Mouse (Mus musculus) heart, postnatal 0 days (tissue): ENCODE results near the gene Yrdc. TPM values are rescaled to one million over a fixed set of nuclear protein-coding genes. Genes with fewer than 3 reads are reported as not detected.

ENCODE experiments used
- ATAC-seq: fragments of 200-750 bp; cut with Nextera tagmentation; 2 replicates; pipeline ENCODE4 v1.8.0; 2017; ENCODE audit warnings: low read depth, moderate number of reproducible peaks, moderate library complexity; ENCODE audit not compliant: insufficient read depth
- DNase-seq: peaks from one replicate; pipeline ENCODE4 v3.0.0-alpha.2; 2016; ENCODE audit warnings: low spot score
- H3K27ac ChIP-seq: fragments of 300-500 bp; sonication (generic); 2 replicates; pipeline ENCODE4 v1.5.1; 2014; ENCODE audit warnings: low read depth, mild to moderate bottlenecking
- H3K27me3 ChIP-seq: fragments of 300-500 bp; sonication (generic); 2 replicates; pipeline ENCODE4 v1.6.1; 2014; ENCODE audit warnings: low read length, mixed read lengths; ENCODE audit not compliant: control insufficient read depth, insufficient read depth
- H3K36me3 ChIP-seq: fragments of 300-500 bp; sonication (generic); replicated peaks from 2 replicates; pipeline ENCODE4 v1.6.1; 2014; ENCODE audit warnings: low read length, mixed read lengths; ENCODE audit not compliant: control insufficient read depth, insufficient read depth
- H3K4me1 ChIP-seq: fragments of 300-500 bp; sonication (generic); 2 replicates; pipeline ENCODE4 v1.6.1; 2014; ENCODE audit warnings: antibody characterized with exemption; ENCODE audit not compliant: control insufficient read depth, insufficient read depth
- H3K4me2 ChIP-seq: fragments of 300-500 bp; sonication (generic); 2 replicates; pipeline ENCODE4 v1.6.1; 2014; ENCODE audit warnings: low read depth, mild to moderate bottlenecking, low read length, moderate library complexity
- H3K4me3 ChIP-seq: fragments of 300-500 bp; sonication (generic); 2 replicates; pipeline ENCODE4 v1.5.1; 2014; ENCODE audit warnings: low read depth, low read length
- H3K9ac ChIP-seq: fragments of 300-500 bp; sonication (generic); replicated peaks from 2 replicates; pipeline ENCODE4 v1.6.1; 2014; ENCODE audit warnings: low read depth, low read length, mixed read lengths
- H3K9me3 ChIP-seq: fragments of 300-500 bp; sonication (generic); replicated peaks from 2 replicates; pipeline ENCODE4 v1.6.1; 2016; ENCODE audit warnings: low read length; ENCODE audit not compliant: control insufficient read depth
- CTCF ChIP-seq: IDR thresholded peaks from 2 replicates; pipeline ENCODE4 v1.5.1; 2016; ENCODE audit warnings: antibody characterized with exemption, control low read depth, low read depth
- EP300 ChIP-seq: IDR thresholded peaks from 2 replicates; pipeline ENCODE4 v1.6.1; 2016; ENCODE audit warnings: antibody characterized with exemption, low read depth
- WGBS: fragments of 180-500 bp; shearing (Covaris S2); extraction: QIAGEN DNeasy Blood & Tissue Kit; methylation state at CpG from one replicate; pipeline ENCODE4 v1.1.7; 2014; 5-methylcytosine and 5-hydroxymethylcytosine counted together
- polyA plus RNA-seq: library from polyadenylated mRNA; unstranded; fragments of >200 nt; fragmentation: Nextera tagmentation; extraction: Ambion mirVana; gene quantifications from 2 replicates; pipeline ENCODE4 v1.2.1, GENCODE M21; 2015
- total RNA-seq: library from RNA; depleted of rRNA; stranded (reverse); fragments of >200 nt; gene quantifications from 2 replicates; pipeline ENCODE4 v1.2.3, GENCODE M21; 2014; ENCODE audit warnings: low replicate concordance

The Yrdc gene
- total and polyA plus RNA-seq, 2 experiments from 2014 or later: 16.9 to 31.8 TPM

GRCm38 (mm10) chr4:124872719-124873118, 22.2 kb downstream of the Yrdc start:
- no peak overlapping the region for H3K27ac ChIP-seq
- no peaks in the 10 kb centered on the region for H3K9me3 ChIP-seq
- TF ChIP-seq CTCF (no peak), EP300 (no peak)
- no peaks in the 10 kb centered on the region for H3K36me3 ChIP-seq
- no peak overlapping the region for H3K4me2 ChIP-seq
- ATAC-seq (no peak), DNase-seq (no peak)
- no peaks in the 10 kb centered on the region for H3K4me1 ChIP-seq
- no peak overlapping the region for H3K9ac ChIP-seq
- H3K27me3 ChIP-seq: no peaks in the 10 kb centered on the region
- H3K4me3 ChIP-seq: no peak overlapping the region
- WGBS: 88% methylated on average over 1 of the region's 1 CpGs

- peak within 1 kb of the TSS; percentile 30; the same call in 1 of the 2 replicates for H3K4me2 ChIP-seq
- no peak for ATAC-seq
Observed at GRCm38 (mm10) chr4:124880599-124880998, 30.1 kb downstream of the Yrdc start, which contains the start of gene Epha10. Gene Epha10, plus strand, starts transcription at chr4:124880899.

DNA sequence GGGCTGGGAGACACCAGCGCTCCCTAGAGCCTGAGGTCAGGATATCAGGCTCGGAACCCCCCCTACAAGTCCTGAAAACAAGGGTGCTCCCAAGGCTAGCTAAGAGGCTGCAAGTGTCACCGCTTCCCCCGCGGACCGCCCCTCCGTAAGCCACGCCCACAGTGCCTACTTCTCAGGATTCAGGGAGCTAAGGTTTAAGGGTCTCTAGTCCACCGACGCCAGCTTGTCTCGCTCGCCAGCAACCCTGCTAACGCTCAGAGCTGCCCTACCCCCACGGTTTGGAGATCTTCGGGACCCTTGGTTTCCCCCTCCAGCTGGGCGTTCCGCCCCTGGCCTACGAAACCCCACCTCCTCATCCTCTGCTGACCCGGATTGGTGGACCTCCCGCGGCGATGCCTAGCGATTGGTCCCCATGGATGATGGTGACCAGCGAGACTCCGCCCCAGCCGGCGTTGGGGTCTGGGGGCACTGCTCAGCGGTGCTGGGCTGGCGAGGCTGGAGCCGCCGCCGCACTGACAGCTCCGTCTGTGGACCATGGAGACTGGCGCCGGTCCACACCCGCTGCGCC, 30.9 kb downstream of the Yrdc start:
- Histone ChIP-seq H3K4me1 (no peaks in the 10 kb centered on the region), H3K9me3 (no peaks in the 10 kb centered on the region), H3K27ac (no peak overlapping the region), H3K9ac (no peak overlapping the region), H3K27me3 (peaks cover 63% of the 10 kb centered on the region), H3K4me3 (peak overlapping the region; percentile 19; the same call in 1 of the 2 replicates), H3K36me3 (no peaks in the 10 kb centered on the region), H3K4me2 (peak overlapping the region; percentile 30; the same call in 1 of the 2 replicates)
- under 1% methylated on average over 37 of the region's 37 CpGs for WGBS
- no peak for DNase-seq
- no peak for TF ChIP-seq EP300
- no peak for ATAC-seq

More at GRCm38 (mm10) chr4:124880599-124880998, 30.1 kb downstream of the Yrdc start, which contains the start of gene Epha10:
- Histone ChIP-seq H3K9ac (no peak within 1 kb of the TSS), H3K4me3 (peak within 1 kb of the TSS; percentile 19; the same call in 1 of the 2 replicates), H3K27ac (no peak within 1 kb of the TSS), H3K4me1 (no peaks in the 10 kb centered on the region), H3K36me3 (no peaks in the 10 kb centered on the region), H3K27me3 (peaks cover 58% of the 10 kb centered on the region), H3K9me3 (no peaks in the 10 kb centered on the region)
- no peak for DNase-seq
- WGBS: 7% methylated on average over 11 of the region's 11 CpGs
- TF ChIP-seq CTCF: no peak
- no peak for TF ChIP-seq EP300

GRCm38 (mm10) chr4:124882151-124882729, 31.8 kb downstream of the Yrdc start:
- H3K4me1 ChIP-seq: no peaks in the 10 kb centered on the region
- no peak overlapping the region for H3K27ac ChIP-seq
- ATAC-seq (no peak), DNase-seq (no peak)
- TF ChIP-seq CTCF: no peak
- TF ChIP-seq EP300: no peak
- WGBS: under 1% methylated on average over 37 of the region's 37 CpGs
- H3K4me2 ChIP-seq: no peak overlapping the region
- H3K9me3 ChIP-seq: no peaks in the 10 kb centered on the region
- H3K9ac ChIP-seq: no peak overlapping the region
- no peak overlapping the region for H3K4me3 ChIP-seq
- peaks cover 63% of the 10 kb centered on the region for H3K27me3 ChIP-seq
- H3K36me3 ChIP-seq: no peaks in the 10 kb centered on the region

DNA sequence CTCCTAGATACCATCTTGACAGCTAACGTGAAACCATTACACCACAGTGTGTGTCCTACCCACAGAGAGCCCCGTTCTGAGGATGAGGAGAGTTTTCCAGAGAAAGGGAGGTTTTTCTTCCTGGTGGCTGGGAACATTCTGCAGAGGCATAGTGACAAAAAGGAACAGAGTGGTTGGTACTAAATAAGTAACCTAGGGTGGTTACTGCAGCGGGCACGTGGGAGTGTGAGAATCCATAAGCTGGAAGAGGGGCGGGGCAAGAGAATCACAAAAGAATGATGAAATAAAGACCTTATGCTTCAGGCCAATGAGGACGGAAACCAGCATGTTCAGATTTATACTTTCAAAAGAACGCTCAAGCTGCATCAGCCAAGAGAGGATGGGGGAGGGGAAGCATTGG, 38.2 kb downstream of the Yrdc start:
- no peak for ATAC-seq
- peaks cover 49% of the 10 kb centered on the region for H3K27me3 ChIP-seq

More for the DNA sequence above, 38.2 kb downstream of the Yrdc start:
- Histone ChIP-seq H3K27ac (no peak overlapping the region), H3K36me3 (no peaks in the 10 kb centered on the region), H3K4me1 (no peaks in the 10 kb centered on the region), H3K4me2 (no peak overlapping the region), H3K9me3 (no peaks in the 10 kb centered on the region), H3K9ac (no peak overlapping the region), H3K4me3 (no peak overlapping the region)
- no peak for DNase-seq
- whole genome bisulfite sequencing: 63% methylated on average over 7 of the region's 7 CpGs
- TF ChIP-seq CTCF (no peak), EP300 (no peak)
